Mouse (Mus musculus) CD4-positive, CD25-positive, alpha-beta regulatory T cell, adult 4 months (primary cell): ENCODE data around the gene Kif5c. TPM values are rescaled to one million over a fixed set of nuclear protein-coding genes. Genes with fewer than 3 reads are reported as not detected.

ENCODE experiments used
- ATAC-seq: one replicate; pipeline ENCODE4 v1.8.0; 2017
- polyA plus RNA-seq, 2 experiments: library from polyadenylated mRNA; unstranded; fragments of 100-300 nt; shearing (Covaris generic); gene quantifications; one replicate each; pipeline ENCODE4 v1.2.1; 2017

Kif5c gene
- 1 to 10 TPM; 2.0 to 2.1 TPM for polyA plus RNA-seq

GRCm38 (mm10) chr2:49618829-49619718 is at the start of gene Kif5c:
Kif5c (plus strand) TSS chr2:49619298.
- peak; percentile 95 for ATAC-seq

DNA sequence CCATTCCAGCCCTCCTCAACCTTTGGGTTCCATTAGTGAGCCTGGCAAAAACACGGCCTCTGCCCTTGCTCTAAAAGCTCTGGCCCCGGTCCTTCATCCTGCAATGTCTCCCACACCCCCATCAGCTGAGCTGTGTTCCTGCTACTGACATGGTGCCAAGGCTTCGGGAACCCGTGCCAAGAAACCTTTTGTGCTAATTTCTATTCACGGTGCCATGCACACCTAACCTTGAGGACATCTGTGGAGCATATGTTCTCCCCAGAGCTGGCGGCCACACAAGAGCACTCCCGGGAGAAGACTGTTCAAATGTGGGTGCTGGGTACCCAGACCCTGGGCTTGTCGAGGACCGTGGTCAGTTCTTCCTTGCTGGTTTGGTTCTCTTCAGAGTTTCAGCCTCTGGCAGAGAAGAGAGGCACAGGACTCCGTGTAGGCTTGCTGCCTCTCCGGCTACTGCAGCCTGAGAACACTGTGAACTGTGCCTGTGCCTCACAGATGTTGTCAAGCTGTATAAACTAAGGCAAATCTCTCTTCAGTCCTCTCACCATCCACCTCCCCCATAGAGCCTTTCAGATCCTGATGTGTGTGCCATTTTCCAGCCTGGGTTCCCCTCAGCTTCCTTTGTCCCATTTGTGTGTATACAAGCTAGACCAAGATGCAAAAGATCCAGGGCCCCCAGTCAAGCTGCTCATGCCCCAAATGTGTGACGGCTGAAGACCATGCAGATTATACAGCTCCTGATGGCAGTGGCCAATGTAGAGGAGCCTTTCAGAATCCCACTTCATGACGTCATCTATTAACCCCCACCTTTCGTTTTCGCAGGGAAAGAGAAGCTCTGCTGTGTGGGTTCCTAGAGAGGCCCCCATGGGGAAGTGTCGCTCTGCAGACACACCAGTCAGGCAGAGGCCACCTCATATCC is 49.0 kb upstream of the Kif5c start:
- ATAC-seq, result no peak

DNA sequence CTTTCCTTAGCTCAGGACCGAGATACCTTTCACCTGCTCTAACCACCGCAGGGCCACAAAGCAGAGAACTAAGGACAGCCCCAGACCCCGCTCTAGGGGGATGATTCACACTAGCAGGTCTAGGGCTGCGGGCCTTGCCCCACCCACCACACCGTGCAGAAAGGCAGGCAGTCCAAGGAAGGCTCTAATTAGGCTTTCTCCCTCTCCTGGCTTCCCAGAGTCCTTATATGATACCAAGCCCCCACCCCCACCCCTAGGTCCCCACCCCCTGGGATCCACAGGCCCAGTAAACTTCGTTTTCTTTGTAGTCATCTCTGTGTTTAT is 48.4 kb upstream of the Kif5c start:
- no peak for ATAC-seq

DNA sequence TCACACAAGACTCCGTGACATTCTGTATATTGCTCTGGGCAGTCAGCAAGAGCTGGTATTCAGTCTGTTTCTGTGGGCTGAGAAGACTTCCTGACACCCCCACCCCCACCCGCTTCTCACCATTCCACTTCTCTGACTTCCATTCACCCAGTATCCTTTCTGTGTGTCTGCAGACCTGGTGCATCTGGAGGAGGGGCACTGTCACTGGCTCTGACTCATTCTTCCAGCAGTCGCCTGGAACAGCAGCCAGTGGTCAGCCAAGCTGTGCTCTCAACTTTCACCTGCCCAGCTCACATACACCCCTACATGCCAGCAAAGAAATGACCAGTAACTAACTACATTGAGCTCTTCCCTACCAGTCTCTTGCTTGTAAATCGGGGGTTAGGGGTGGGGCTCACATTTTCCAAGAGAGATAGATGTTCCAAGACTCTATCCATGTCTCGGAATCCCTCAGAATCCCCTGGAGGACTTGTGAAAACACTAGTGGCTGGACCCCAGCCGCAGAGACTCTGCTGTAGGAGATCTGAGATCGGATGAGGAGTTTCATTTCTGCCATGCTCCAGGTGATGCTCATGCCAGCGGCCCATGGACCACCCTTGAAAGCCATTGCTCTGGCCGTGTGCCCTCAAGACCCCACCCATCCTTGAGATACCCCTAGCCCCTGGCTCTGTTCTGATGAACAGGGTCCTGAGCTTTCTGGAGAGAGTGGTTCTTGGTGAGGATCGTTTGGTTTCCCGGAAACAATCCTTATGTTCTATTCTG is 47.8 kb upstream of the Kif5c start:
- no peak for ATAC-seq

GRCm38 (mm10) chr2:49572111-49572642 is 46.9 kb upstream of the Kif5c start:
- no peak for ATAC-seq

DNA sequence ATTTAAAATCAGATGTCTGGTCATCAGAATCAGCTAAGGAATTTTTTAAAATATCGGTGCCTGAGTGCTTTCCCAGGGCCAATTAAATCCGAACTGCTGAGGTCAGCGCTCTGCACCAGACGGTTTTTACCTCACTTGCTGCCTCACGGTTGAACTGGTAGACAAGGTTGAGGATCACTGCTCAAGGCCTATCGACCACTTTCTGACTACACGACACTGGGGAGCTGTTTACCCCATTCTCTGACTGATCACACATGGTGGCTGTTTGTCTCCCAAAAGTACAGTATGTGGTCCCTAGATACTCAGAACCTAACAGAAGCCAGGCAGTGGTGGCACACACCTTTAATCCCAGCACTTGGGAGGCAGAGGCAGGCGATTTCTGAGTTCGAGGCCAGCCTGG is 46.4 kb upstream of the Kif5c start:
- ATAC-seq, result no peak

- ATAC-seq, result no peak
These were observed 45.8 kb upstream of the Kif5c start for GRCm38 (mm10) chr2:49573282-49573681.

- no peak for ATAC-seq
These were observed 38.5 kb upstream of the Kif5c start for GRCm38 (mm10) chr2:49580585-49580984.

DNA sequence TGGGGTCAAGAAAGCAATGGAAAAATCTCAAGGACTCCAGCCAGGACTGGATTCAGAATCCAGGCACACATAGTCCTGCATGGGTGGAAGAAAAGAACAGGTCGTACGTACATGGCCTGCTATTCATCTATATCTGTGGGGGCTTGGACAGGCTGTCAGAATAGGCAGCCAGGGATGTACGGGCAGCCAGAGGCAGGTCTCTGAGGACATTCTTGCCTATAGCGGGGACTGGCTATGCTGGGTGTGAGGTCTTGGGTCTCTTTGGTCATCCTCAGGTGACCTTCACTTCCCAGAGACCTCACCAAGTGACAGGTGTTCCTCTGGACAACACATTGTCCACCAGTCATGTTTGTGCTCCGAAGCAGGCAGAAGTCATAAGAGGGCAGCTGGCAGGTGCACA is 36.6 kb upstream of the Kif5c start:
- ATAC-seq, result no peak

GRCm38 (mm10) chr2:49583311-49583710 is 35.8 kb upstream of the Kif5c start:
- no peak for ATAC-seq

GRCm38 (mm10) chr2:49590450-49590849 is 28.6 kb upstream of the Kif5c start:
- ATAC-seq, result no peak

- no peak for ATAC-seq
These were observed 26.2 kb upstream of the Kif5c start for GRCm38 (mm10) chr2:49592926-49593325.

- no peak for ATAC-seq
These were observed 24.2 kb upstream of the Kif5c start for GRCm38 (mm10) chr2:49594886-49595285.

DNA sequence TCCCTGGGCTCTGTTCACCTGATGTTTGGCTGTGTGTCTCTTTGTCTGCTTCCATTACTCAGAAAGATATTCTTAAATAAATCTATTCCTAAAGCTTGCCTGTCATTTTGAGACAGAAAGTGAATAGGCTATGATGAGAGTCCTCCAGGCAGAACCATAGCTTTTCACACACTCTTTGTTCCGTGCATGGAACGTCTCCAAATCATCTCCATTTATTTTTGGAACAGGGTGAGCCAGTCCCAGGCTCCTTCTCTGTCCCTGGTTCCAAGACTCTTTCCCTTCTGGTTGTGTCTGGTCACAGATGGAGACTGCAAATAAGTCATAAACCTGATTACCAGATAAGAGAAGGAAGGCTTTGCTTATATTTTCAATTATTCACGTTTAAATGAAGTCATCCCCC is 22.8 kb upstream of the Kif5c start:
- ATAC-seq, result no peak

DNA sequence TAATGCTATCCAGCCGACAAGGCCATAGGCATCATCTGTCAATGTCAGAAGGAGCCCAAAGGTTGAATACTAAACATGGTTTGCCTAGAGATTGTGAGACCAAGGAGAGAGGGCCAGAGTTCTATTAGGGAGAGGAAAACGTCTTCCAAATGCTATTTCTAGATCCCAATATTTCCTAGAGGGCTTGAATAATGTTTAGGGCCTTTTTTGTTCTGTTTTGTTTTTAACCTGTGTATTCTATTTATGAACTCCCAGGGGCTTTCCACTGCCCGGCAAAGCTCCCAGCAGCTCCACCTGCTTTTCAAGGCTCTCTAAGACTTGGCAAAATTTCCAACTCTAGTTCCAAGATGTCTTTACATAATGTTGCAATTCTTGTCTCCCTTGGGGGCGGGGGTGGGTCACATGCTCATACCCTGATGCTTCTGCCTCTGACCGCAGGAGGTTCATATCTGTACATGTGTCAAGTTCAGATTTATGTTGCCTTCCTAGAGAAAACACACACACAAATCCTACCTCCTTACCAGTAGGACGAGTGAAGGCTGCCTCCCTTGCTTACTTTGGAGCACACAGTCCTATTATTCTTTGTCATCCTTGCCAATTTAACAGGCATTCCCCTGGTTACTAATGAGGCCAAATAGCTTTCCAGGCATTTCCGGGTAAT is 18.9 kb upstream of the Kif5c start:
- no peak for ATAC-seq

- ATAC-seq, result no peak
These were observed 16.2 kb upstream of the Kif5c start for GRCm38 (mm10) chr2:49602791-49603349.

DNA sequence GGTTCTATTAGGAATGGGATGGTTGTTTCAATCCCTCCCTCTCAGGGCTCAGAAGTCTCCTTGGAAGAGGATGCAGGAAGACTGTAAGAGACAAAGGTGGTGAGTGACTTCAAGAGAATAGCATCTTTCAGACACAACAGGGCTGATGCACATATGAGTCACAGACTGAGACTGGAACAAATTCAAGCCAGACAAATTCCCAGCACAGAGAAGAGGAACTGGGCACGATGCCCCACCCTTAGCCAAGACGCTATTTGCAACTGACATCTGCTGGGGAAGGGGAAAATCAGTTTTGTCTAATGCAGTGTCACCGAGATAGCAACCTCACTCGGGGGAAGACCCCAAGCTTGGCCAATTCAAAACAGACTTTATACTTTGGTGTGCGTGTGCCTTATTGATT is 9.5 kb upstream of the Kif5c start:
- no peak for ATAC-seq

DNA sequence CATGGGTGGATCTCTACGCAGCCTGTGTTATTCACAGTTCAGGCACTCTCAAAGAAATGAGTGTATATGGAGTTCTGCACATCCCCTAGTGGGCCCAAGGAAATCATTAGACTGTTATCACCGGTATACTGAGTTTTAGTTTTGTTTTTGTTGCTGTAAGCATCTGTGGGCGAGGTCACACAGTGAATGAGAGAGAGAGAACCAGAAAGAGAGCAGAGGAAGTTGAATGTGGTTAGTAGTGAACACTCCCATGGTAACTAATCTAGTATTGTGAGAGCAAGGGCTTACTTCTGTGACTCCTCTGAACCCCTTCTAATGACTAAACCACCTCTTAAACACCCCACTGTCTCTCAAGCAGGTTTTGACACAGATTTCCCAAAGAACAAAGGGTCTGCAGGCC is 2.3 kb upstream of the Kif5c start:
- peak; percentile 68 for ATAC-seq

- peak; percentile 19 for ATAC-seq
These were observed 823 bp downstream of the Kif5c start for GRCm38 (mm10) chr2:49619719-49620522.

GRCm38 (mm10) chr2:49620626-49621117 is 1.6 kb downstream of the Kif5c start:
- no peak for ATAC-seq

- no peak for ATAC-seq
These were observed 2.1 kb downstream of the Kif5c start for GRCm38 (mm10) chr2:49621234-49621633.
